Mouse (Mus musculus): ENCODE measurements around the gene Cdc42ep1. TPM values are rescaled to one million over a fixed set of nuclear protein-coding genes. Genes with fewer than 3 reads are reported as not detected.

Cdc42ep1 gene
- total and polyA plus RNA-seq, 2 experiments from 2014 or later = 14.9 TPM

- 91% methylated on average over 3 of the region's 3 CpGs for WGBS
- Histone ChIP-seq H3K27me3 (ENCODE audit: insufficient read depth, low read length) (peaks cover 3% of the 10 kb centered on the region; the same call in 1 of the 2 replicates), H3K9ac (replicated peaks; ENCODE audit: low read length, poor library complexity, severe bottlenecking) (no peak overlapping the region), H3K9me3 (ENCODE audit: low read length) (no peaks in the 10 kb centered on the region), H3K4me2 (ENCODE audit: low read depth, low read length, poor library complexity, severe bottlenecking) (no peak overlapping the region), H3K27ac (ENCODE audit: low read depth, low read length) (no peak overlapping the region), H3K4me1 (ENCODE audit: insufficient read depth, low read length) (0 out of 2 replicates have a peak, but pooled peaks cover 3% of the 10 kb centered on the region), H3K36me3 (ENCODE audit: insufficient read depth, low read length) (peaks cover 30% of the 10 kb centered on the region), H3K4me3 (ENCODE audit: low read depth, low read length) (no peak overlapping the region)
- no peak for TF ChIP-seq CTCF (IDR thresholded peaks at IDR 0.05)
- ATAC-seq (ENCODE audit: low FRiP score) = no peak
- DNase-seq (ENCODE audit: low spot score) = no peak
Observed at GRCm38 (mm10) chr15:78896149-78896548, 53.7 kb downstream of the Cdc42ep1 start.

GRCm38 (mm10) chr15:78897488-78897887 is 55.1 kb downstream of the Cdc42ep1 start:
- DNase-seq (ENCODE audit: low spot score) = no peak
- Histone ChIP-seq H3K9me3 (ENCODE audit: low read length) (no peaks in the 10 kb centered on the region), H3K4me2 (ENCODE audit: low read depth, low read length, poor library complexity, severe bottlenecking) (no peak overlapping the region), H3K27me3 (ENCODE audit: insufficient read depth, low read length) (peaks cover 3% of the 10 kb centered on the region; the same call in 1 of the 2 replicates), H3K27ac (ENCODE audit: low read depth, low read length) (no peak overlapping the region), H3K4me3 (ENCODE audit: low read depth, low read length) (no peak overlapping the region), H3K9ac (replicated peaks; ENCODE audit: low read length, poor library complexity, severe bottlenecking) (no peak overlapping the region), H3K36me3 (ENCODE audit: insufficient read depth, low read length) (peaks cover 17% of the 10 kb centered on the region), H3K4me1 (ENCODE audit: insufficient read depth, low read length) (0 out of 2 replicates have a peak, but pooled peaks cover 3% of the 10 kb centered on the region)
- WGBS = 93% methylated on average over 4 of the region's 4 CpGs
- no peak for ATAC-seq (ENCODE audit: low FRiP score)
- TF ChIP-seq CTCF (IDR thresholded peaks at IDR 0.05) = no peak

GRCm38 (mm10) chr15:78898507-78899001 is 56.1 kb downstream of the Cdc42ep1 start:
- H3K27ac ChIP-seq (ENCODE audit: low read depth, low read length) = no peak overlapping the region
- H3K27me3 ChIP-seq (ENCODE audit: insufficient read depth, low read length) = peaks cover 3% of the 10 kb centered on the region; the same call in 1 of the 2 replicates
- WGBS = 66% methylated on average over 6 of the region's 6 CpGs
- H3K4me1 ChIP-seq (ENCODE audit: insufficient read depth, low read length) = 0 out of 2 replicates have a peak, but pooled peaks cover 3% of the 10 kb centered on the region
- H3K9me3 ChIP-seq (ENCODE audit: low read length) = no peaks in the 10 kb centered on the region
- H3K36me3 ChIP-seq (ENCODE audit: insufficient read depth, low read length) = peaks cover 8% of the 10 kb centered on the region; the same call in 1 of the 2 replicates
- ATAC-seq (ENCODE audit: low FRiP score) (no peak), DNase-seq (ENCODE audit: low spot score) (no peak)
- TF ChIP-seq CTCF (IDR thresholded peaks at IDR 0.05) = no peak
- H3K4me3 ChIP-seq (ENCODE audit: low read depth, low read length) = no peak overlapping the region
- H3K4me2 ChIP-seq (ENCODE audit: low read depth, low read length, poor library complexity, severe bottlenecking) = no peak overlapping the region
- no peak overlapping the region for H3K9ac ChIP-seq (replicated peaks; ENCODE audit: low read length, poor library complexity, severe bottlenecking)

- DNase-seq (ENCODE audit: low spot score) (no peak), ATAC-seq (ENCODE audit: low FRiP score) (no peak)
- peaks cover 5% of the 10 kb centered on the region for H3K36me3 ChIP-seq (ENCODE audit: insufficient read depth, low read length)
- no peaks in the 10 kb centered on the region for H3K9me3 ChIP-seq (ENCODE audit: low read length)
- peak within 1 kb of the TSS; percentile 92 for H3K4me2 ChIP-seq (ENCODE audit: low read depth, low read length, poor library complexity, severe bottlenecking)
- 0 out of 2 replicates have a peak, but pooled peaks cover 3% of the 10 kb centered on the region for H3K4me1 ChIP-seq (ENCODE audit: insufficient read depth, low read length)
- H3K27me3 ChIP-seq (ENCODE audit: insufficient read depth, low read length) = peaks cover 3% of the 10 kb centered on the region; the same call in 1 of the 2 replicates
- H3K9ac ChIP-seq (replicated peaks; ENCODE audit: low read length, poor library complexity, severe bottlenecking) = peak within 1 kb of the TSS; percentile 53
- peak within 1 kb of the TSS; percentile 46 for H3K4me3 ChIP-seq (ENCODE audit: low read depth, low read length)
- TF ChIP-seq CTCF (IDR thresholded peaks at IDR 0.05) = no peak
- H3K27ac ChIP-seq (ENCODE audit: low read depth, low read length) = no peak within 1 kb of the TSS; the same call in 1 of the 2 replicates
- WGBS = 6% methylated on average over 18 of the region's 20 CpGs
Observed at GRCm38 (mm10) chr15:78899409-78899739, 57.0 kb downstream of the Cdc42ep1 start, which contains the start of gene Gm49510. TSS of gene Gm49510 (plus strand) at chr15:78899667.

GRCm38 (mm10) chr15:78899740-78900584 is 57.5 kb downstream of the Cdc42ep1 start, which contains the start of gene Sh3bp1:
TSS of gene Sh3bp1 (plus strand) at chr15:78899768.
- no peak for ATAC-seq (ENCODE audit: low FRiP score)
- WGBS = 3% methylated on average over 47 of the region's 47 CpGs

More at GRCm38 (mm10) chr15:78899740-78900584, 57.5 kb downstream of the Cdc42ep1 start, which contains the start of gene Sh3bp1:
- Histone ChIP-seq H3K36me3 (ENCODE audit: insufficient read depth, low read length) (peaks cover 3% of the 10 kb centered on the region), H3K4me3 (ENCODE audit: low read depth, low read length) (peak within 1 kb of the TSS; percentile 46), H3K9me3 (ENCODE audit: low read length) (no peaks in the 10 kb centered on the region), H3K4me2 (ENCODE audit: low read depth, low read length, poor library complexity, severe bottlenecking) (peak within 1 kb of the TSS; percentile 92), H3K27ac (ENCODE audit: low read depth, low read length) (no peak within 1 kb of the TSS; the same call in 1 of the 2 replicates), H3K4me1 (ENCODE audit: insufficient read depth, low read length) (0 out of 2 replicates have a peak, but pooled peaks cover 3% of the 10 kb centered on the region), H3K9ac (replicated peaks; ENCODE audit: low read length, poor library complexity, severe bottlenecking) (peak within 1 kb of the TSS; percentile 53), H3K27me3 (ENCODE audit: insufficient read depth, low read length) (peaks cover 3% of the 10 kb centered on the region; the same call in 1 of the 2 replicates)
- no peak for TF ChIP-seq CTCF (IDR thresholded peaks at IDR 0.05)
- no peak for DNase-seq (ENCODE audit: low spot score)

Small RNA genes within 50 kb of the gene (microRNA-seq; reads per million reads assigned to microRNA genes)
- gene Mir6955 (ENCODE audit: borderline number of aligned reads) = not detected

Other genes starting within 250 kb of the Cdc42ep1 start
- 5.9 and 7.2 TPM in 2 replicates for gene Cyth4, start 245.6 kb upstream of the Cdc42ep1 start, total RNA-seq (2014; rRNA removed)
- 4.5 and 6.3 TPM in 2 replicates for gene Cyth4, start 245.6 kb upstream of the Cdc42ep1 start, polyA plus RNA-seq (2015; fragmentation: Nextera tagmentation; extraction: Ambion mirVana)
- gene Elfn2, start 123.9 kb upstream of the Cdc42ep1 start, total RNA-seq (2014; rRNA removed) = 44.6 and 52.1 TPM in 2 replicates
- gene Elfn2, start 123.9 kb upstream of the Cdc42ep1 start, polyA plus RNA-seq (2015; fragmentation: Nextera tagmentation; extraction: Ambion mirVana) = 10.2 and 10.7 TPM in 2 replicates
- 4.6 and 6.9 TPM in 2 replicates for gene Mfng, start 69.1 kb upstream of the Cdc42ep1 start, total RNA-seq (2014; rRNA removed)
- 7.6 and 8.1 TPM in 2 replicates for gene Mfng, start 69.1 kb upstream of the Cdc42ep1 start, polyA plus RNA-seq (2015; fragmentation: Nextera tagmentation; extraction: Ambion mirVana)
- gene Card10, start 39.6 kb upstream of the Cdc42ep1 start, total RNA-seq (2014; rRNA removed) = 0.71 and 1.6 TPM in 2 replicates
- gene Card10, start 39.6 kb upstream of the Cdc42ep1 start, polyA plus RNA-seq (2015; fragmentation: Nextera tagmentation; extraction: Ambion mirVana) = 2.2 and 2.5 TPM in 2 replicates
- not detected in 2 replicates for gene Lgals2, start 12.9 kb downstream of the Cdc42ep1 start, total RNA-seq (2014; rRNA removed)
- not detected in 2 replicates for gene Lgals2, start 12.9 kb downstream of the Cdc42ep1 start, polyA plus RNA-seq (2015; fragmentation: Nextera tagmentation; extraction: Ambion mirVana)
- gene Gga1, start 34.6 kb downstream of the Cdc42ep1 start, total RNA-seq (2014; rRNA removed) = 37.0 and 42.8 TPM in 2 replicates
- 42.4 and 43.4 TPM in 2 replicates for gene Gga1, start 34.6 kb downstream of the Cdc42ep1 start, polyA plus RNA-seq (2015; fragmentation: Nextera tagmentation; extraction: Ambion mirVana)
- gene Gm49510, start 57.0 kb downstream of the Cdc42ep1 start, total RNA-seq (2014; rRNA removed) = 1.7 TPM in 1 of 2 replicates, not detected in the other
- 0.17 TPM in 1 of 2 replicates, not detected in the other for gene Gm49510, start 57.0 kb downstream of the Cdc42ep1 start, polyA plus RNA-seq (2015; fragmentation: Nextera tagmentation; extraction: Ambion mirVana)
- gene Sh3bp1, start 57.1 kb downstream of the Cdc42ep1 start, total RNA-seq (2014; rRNA removed) = 4.2 and 4.5 TPM in 2 replicates
- 4.0 and 4.7 TPM in 2 replicates for gene Sh3bp1, start 57.1 kb downstream of the Cdc42ep1 start, polyA plus RNA-seq (2015; fragmentation: Nextera tagmentation; extraction: Ambion mirVana)
- 350 and 364 TPM in 2 replicates for gene Pdxp, start 71.3 kb downstream of the Cdc42ep1 start, total RNA-seq (2014; rRNA removed)
- 171 and 181 TPM in 2 replicates for gene Pdxp, start 71.3 kb downstream of the Cdc42ep1 start, polyA plus RNA-seq (2015; fragmentation: Nextera tagmentation; extraction: Ambion mirVana)
- gene Lgals1, start 84.1 kb downstream of the Cdc42ep1 start, total RNA-seq (2014; rRNA removed) = 35.4 and 46.2 TPM in 2 replicates
- gene Lgals1, start 84.1 kb downstream of the Cdc42ep1 start, polyA plus RNA-seq (2015; fragmentation: Nextera tagmentation; extraction: Ambion mirVana) = 69.7 and 76.8 TPM in 2 replicates
- 8.1 and 17.1 TPM in 2 replicates for gene Nol12, start 92.3 kb downstream of the Cdc42ep1 start, total RNA-seq (2014; rRNA removed)
- gene Nol12, start 92.3 kb downstream of the Cdc42ep1 start, polyA plus RNA-seq (2015; fragmentation: Nextera tagmentation; extraction: Ambion mirVana) = 64.0 and 69.5 TPM in 2 replicates
- gene Triobp, start 105.1 kb downstream of the Cdc42ep1 start, total RNA-seq (2014; rRNA removed) = 40.0 and 53.3 TPM in 2 replicates
- 24.7 and 28.4 TPM in 2 replicates for gene Triobp, start 105.1 kb downstream of the Cdc42ep1 start, polyA plus RNA-seq (2015; fragmentation: Nextera tagmentation; extraction: Ambion mirVana)
- 132 and 136 TPM in 2 replicates for gene H1f0, start 185.8 kb downstream of the Cdc42ep1 start, total RNA-seq (2014; rRNA removed)
- 135 and 144 TPM in 2 replicates for gene H1f0, start 185.8 kb downstream of the Cdc42ep1 start, polyA plus RNA-seq (2015; fragmentation: Nextera tagmentation; extraction: Ambion mirVana)
- 3.3 and 3.9 TPM in 2 replicates for gene Galr3, start 199.3 kb downstream of the Cdc42ep1 start, total RNA-seq (2014; rRNA removed)
- gene Galr3, start 199.3 kb downstream of the Cdc42ep1 start, polyA plus RNA-seq (2015; fragmentation: Nextera tagmentation; extraction: Ambion mirVana) = 0.25 and 0.32 TPM in 2 replicates
- 53.5 and 57.5 TPM in 2 replicates for gene Ankrd54, start 220.3 kb downstream of the Cdc42ep1 start, total RNA-seq (2014; rRNA removed)
- 44.5 and 45.5 TPM in 2 replicates for gene Ankrd54, start 220.3 kb downstream of the Cdc42ep1 start, polyA plus RNA-seq (2015; fragmentation: Nextera tagmentation; extraction: Ambion mirVana)
- 197 and 205 TPM in 2 replicates for gene Eif3l, start 232.6 kb downstream of the Cdc42ep1 start, total RNA-seq (2014; rRNA removed)
- 160 and 168 TPM in 2 replicates for gene Eif3l, start 232.6 kb downstream of the Cdc42ep1 start, polyA plus RNA-seq (2015; fragmentation: Nextera tagmentation; extraction: Ambion mirVana)

Data from midbrain, postnatal 0 days (tissue).